Mouse (Mus musculus) right cerebral cortex, postnatal 14 days (tissue): ENCODE measurements around the gene Rhox2a.
"Not testable (repeated sequence)": the region's sequence is repeated elsewhere in the genome, so short reads cannot be mapped to it uniquely, and the experiment has no call there.

Experiments used
- DNase-seq: peaks from one replicate; pipeline ENCODE4 v3.0.0; 2022

Rhox2a gene

DNA sequence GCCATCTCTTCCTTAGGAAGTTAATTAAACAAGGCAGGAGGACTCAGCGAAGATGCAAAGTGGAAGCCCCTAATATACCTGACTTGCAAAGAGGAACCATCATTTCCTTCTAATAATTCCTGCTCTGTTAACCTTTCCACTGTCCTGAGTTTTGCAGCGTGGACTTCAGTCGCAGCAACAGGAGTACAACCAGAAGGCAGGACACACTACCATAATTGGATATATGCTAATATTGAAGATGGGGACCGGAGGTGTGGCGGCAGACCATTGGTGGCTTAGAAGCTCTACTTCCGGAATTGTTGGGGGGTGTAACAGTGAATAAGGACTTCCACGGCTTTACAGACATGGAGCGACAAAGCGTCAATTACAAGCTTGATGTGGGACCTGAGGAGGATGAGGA is at the start of gene Rhox2a:
TSS of gene Rhox2a (plus strand) at position 301 of the 400 bp plus-strand sequence.
- DNase-seq = not testable (repeated sequence)

DNA sequence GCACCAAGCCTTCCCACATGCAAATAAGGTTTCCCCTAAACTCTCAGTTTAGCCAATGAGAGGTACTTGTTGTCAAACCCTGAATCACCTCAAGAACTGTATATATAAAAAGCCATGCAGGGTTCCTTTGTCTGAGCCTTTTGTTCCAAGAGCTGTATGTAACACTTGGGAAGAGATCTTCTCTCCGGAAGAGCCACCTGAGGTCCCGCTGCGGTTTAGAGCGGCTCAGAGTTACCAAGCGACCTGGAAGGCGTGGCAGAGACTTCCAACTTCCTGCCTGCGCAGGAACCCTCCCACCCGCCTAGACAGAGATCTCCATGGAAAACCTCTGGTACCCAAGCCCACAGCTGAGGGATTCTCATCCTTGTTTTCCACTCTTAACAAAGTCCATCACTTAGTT is 46.1 kb upstream of the Rhox2a start:
- DNase-seq = no peak

DNA sequence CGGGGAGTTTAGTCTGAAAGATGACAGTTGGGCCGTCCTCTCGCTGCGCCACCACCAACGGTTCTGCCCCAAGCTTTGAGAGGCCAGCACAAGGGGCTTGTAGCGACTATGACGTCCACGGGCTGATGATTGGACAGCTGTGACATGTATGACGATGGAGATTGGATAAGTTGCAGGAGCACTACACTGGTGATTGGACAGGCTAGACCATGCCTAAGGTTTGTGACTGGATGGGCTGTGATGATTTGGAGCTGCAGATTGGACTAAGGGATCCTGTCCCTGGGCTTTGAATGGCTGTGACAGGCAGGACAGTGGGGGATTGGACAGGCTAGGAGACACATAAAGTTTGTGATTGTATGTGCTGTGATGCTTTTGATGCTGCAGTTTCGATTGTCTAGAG is 33.8 kb upstream of the Rhox2a start, which contains the start of gene Gm9:
TSS of gene Gm9 (minus strand) at position 101 of the 400 bp plus-strand sequence.
- no peak for DNase-seq

DNA sequence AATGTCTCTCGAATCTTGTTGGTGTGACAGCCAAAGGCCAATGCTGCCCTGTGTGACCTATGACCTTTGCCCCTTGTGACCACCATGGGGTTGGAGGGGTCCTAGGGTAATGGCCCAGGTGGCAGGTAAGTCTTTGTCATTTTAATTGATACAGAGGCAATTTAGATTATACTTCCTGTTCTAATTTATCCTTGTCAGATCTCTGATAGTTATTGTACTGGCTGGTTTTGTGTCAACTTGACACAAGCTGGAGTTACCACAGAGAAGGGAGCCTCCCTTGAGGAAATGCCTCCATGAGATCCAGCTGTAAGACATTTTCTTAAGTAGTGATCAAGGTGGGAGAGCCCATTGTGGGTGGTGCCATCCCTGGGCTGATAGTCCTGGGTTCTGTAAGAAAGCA is 22.6 kb upstream of the Rhox2a start, which contains the start of gene Rhox1:
TSS of gene Rhox1 (minus strand) at position 101 of the 400 bp plus-strand sequence.
- DNase-seq = not testable (repeated sequence)

DNA sequence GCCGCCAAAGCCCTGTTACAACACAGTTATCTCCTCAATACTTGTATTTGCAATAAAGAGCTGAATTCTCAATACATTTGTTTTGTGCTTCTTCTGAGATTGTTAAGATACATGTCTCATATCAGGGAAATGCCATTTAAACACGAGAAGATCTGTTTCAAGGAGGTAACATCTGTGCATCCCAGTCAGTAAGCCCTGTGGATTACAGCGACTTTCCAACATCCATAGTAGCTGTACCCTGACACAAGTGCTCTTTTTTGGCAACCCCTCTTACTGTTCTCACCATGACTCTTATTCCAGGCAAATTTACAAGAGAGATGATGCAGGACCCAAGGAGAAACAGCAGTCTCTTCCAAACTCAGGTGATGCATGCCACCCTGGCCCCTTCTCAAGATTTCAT is 4.8 kb downstream of the Rhox2a start, which contains the start of gene Rhox3a:
TSS of gene Rhox3a (plus strand) at position 301 of the 400 bp plus-strand sequence.
- not testable (repeated sequence) for DNase-seq

DNA sequence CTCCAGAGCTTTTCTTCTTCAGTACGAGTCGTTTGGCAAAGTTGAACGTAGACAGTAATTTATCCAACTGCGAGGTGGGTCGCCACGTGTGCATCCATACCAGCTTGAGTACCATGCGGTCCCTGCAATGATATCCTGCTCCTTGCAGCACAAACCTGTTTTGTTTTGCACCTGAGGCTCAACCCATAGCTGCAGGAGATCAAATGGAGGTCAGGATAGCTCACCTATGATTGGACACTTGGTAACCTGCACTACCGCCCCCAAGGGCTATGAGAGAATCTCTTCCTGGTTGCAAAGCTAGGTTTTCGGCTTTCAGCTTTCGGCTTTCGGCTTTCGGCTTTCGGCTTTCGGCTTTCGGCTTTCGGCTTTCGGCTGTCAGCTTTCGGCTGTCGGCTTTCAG is 20.3 kb downstream of the Rhox2a start, which contains the start of gene Rhox4a:
TSS of gene Rhox4a (plus strand) at position 301 of the 400 bp plus-strand sequence.
- DNase-seq = not testable (repeated sequence)
